Mouse (Mus musculus) forebrain, embryonic 11.5 days (tissue): ENCODE measurements around the gene Tenm4. TPM values are rescaled to one million over a fixed set of nuclear protein-coding genes. Genes with fewer than 3 reads are reported as not detected.
A peak's percentile ranks its signal among the peaks of the same experiment; 100 is the strongest.

Experiments used
- ATAC-seq: fragments of 200-750 bp; cut with Nextera tagmentation; replicated peaks from 2 replicates; pipeline ENCODE4 v1.8.0; 2017; ENCODE audit warnings: moderate TSS enrichment; ENCODE audit not compliant: low FRiP score
- DNase-seq: peaks from one replicate; pipeline ENCODE4 v3.0.0-alpha.2; 2017; ENCODE audit warnings: low spot score
- H3K27ac ChIP-seq: fragments of 300-500 bp; sonication (generic); 2 replicates; pipeline ENCODE4 v1.5.1; 2014; ENCODE audit warnings: low read depth, low read length
- H3K27me3 ChIP-seq: fragments of 300-500 bp; sonication (generic); 2 replicates; pipeline ENCODE4 v1.6.1; 2014; ENCODE audit warnings: mild to moderate bottlenecking, low read length, mixed read lengths; ENCODE audit not compliant: control insufficient read depth, insufficient read depth
- H3K36me3 ChIP-seq: fragments of 300-500 bp; sonication (generic); 2 replicates; pipeline ENCODE4 v1.6.1; 2014; ENCODE audit warnings: mild to moderate bottlenecking, low read length, moderate library complexity, mixed read lengths; ENCODE audit not compliant: control insufficient read depth, insufficient read depth
- H3K4me1 ChIP-seq: fragments of 300-500 bp; sonication (generic); replicated peaks from 2 replicates; pipeline ENCODE4 v1.6.1; 2014; ENCODE audit warnings: low read length, mixed read lengths; ENCODE audit not compliant: control insufficient read depth, insufficient read depth
- H3K4me2 ChIP-seq: fragments of 300-500 bp; sonication (generic); 2 replicates; pipeline ENCODE4 v1.6.1; 2014; ENCODE audit warnings: low read depth, mild to moderate bottlenecking, low read length, moderate library complexity, mixed read lengths; ENCODE audit not compliant: severe bottlenecking
- H3K4me3 ChIP-seq: fragments of 300-500 bp; sonication (generic); 2 replicates; pipeline ENCODE4 v1.5.1; 2014; ENCODE audit warnings: low read depth, low read length
- H3K9ac ChIP-seq: fragments of 300-500 bp; sonication (generic); 2 replicates; pipeline ENCODE4 v1.6.1; 2014; ENCODE audit warnings: low read length
- H3K9me3 ChIP-seq: fragments of 300-500 bp; sonication (generic); 2 replicates; pipeline ENCODE4 v1.6.1; 2016; ENCODE audit warnings: low read length, mixed read lengths; ENCODE audit not compliant: control insufficient read depth
- WGBS: fragments of 180-500 bp; shearing (Covaris S2); extraction: QIAGEN DNeasy Blood & Tissue Kit; methylation state at CpG from one replicate; pipeline ENCODE4 v1.1.7; 2014; 5-methylcytosine and 5-hydroxymethylcytosine counted together
- polyA plus RNA-seq: library from polyadenylated mRNA; unstranded; fragments of >200 nt; fragmentation: Nextera tagmentation; extraction: Ambion mirVana; gene quantifications from 2 replicates; pipeline ENCODE4 v1.2.1, GENCODE M21; 2014

Tenm4 gene
- polyA plus RNA-seq, 1 experiment from 2014 or later, result 47.9 TPM

GRCm38 (mm10) chr7:96834681-96835289 lies 663.7 kb downstream of the Tenm4 start:
- no peak overlapping the region for H3K4me3 ChIP-seq
- no peak for DNase-seq
- H3K27ac ChIP-seq, result no peak overlapping the region
- 0 out of 2 replicates have a peak, but pooled peaks cover 4% of the 10 kb centered on the region for H3K4me1 ChIP-seq
- ATAC-seq, result no peak; the same call in 1 of the 2 replicates
- H3K9ac ChIP-seq, result no peak overlapping the region
- no peaks in the 10 kb centered on the region for H3K27me3 ChIP-seq
- H3K36me3 ChIP-seq, result no peaks in the 10 kb centered on the region
- 89% methylated on average over 6 of the region's 6 CpGs for WGBS
- H3K9me3 ChIP-seq, result no peaks in the 10 kb centered on the region
- no peak overlapping the region for H3K4me2 ChIP-seq

DNA sequence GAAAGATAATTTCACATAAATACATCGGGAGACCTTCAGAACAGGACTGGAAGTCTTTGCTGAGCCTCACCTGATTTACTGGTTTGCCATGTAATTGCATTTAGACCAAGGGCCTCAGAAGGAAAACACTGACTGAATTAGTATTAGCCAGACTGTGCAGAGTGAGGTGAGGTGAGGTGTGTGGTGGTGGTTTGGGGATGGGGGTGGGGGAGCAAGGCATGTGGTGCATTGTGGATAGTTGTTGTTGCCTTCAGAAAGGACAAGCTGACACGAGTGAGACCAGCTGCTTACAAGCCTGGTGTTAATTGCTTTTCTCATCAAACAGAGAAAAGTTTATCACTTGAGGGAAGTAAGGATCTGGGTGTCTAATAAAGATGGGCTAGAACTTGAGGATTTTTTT lies 664.3 kb downstream of the Tenm4 start:
- DNase-seq (no peak), ATAC-seq (no peak)
- 75% methylated on average over 2 of the region's 2 CpGs for WGBS
- H3K36me3 ChIP-seq, result no peaks in the 10 kb centered on the region
- H3K4me3 ChIP-seq, result no peak overlapping the region
- no peak overlapping the region for H3K4me2 ChIP-seq
- H3K27me3 ChIP-seq, result no peaks in the 10 kb centered on the region
- no peaks in the 10 kb centered on the region for H3K9me3 ChIP-seq
- 0 out of 2 replicates have a peak, but pooled peaks cover 4% of the 10 kb centered on the region for H3K4me1 ChIP-seq
- H3K27ac ChIP-seq, result no peak overlapping the region
- H3K9ac ChIP-seq, result no peak overlapping the region

DNA sequence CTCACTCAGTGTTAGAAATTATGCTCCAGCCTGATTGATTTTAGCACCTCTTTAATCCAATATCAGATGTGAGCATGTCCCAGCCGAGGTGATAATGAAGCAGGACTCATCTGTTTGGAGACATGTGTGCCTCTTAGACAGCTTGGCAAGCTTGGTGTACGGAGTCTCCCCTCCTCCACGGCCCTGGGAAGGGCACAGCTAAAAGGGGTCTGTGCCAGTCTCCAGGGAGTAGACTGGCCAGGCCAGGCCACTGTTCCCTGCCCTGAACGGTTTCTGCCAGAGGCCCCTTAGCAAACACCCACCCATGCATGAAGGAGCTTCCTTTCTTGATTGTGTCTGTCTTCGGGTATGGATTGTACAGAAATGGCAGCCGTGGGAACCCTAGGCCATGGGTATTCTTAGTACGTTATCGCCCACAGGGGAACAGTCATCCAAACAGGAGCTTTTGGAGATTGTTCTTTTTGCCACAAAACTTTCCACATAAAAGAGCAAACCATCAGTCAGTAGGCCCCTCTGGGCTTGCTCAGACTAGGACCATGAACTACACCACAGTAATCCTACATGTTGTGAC lies 667.3 kb downstream of the Tenm4 start:
- WGBS, result 87% methylated on average over 8 of the region's 8 CpGs
- H3K36me3 ChIP-seq, result no peaks in the 10 kb centered on the region
- ATAC-seq (peak; percentile 65; the same call in 1 of the 2 replicates), DNase-seq (no peak)
- H3K4me1 ChIP-seq, result peaks cover 2% of the 10 kb centered on the region; the same call in 1 of the 2 replicates
- H3K4me2 ChIP-seq, result no peak overlapping the region
- no peaks in the 10 kb centered on the region for H3K9me3 ChIP-seq
- no peak overlapping the region for H3K9ac ChIP-seq
- H3K4me3 ChIP-seq, result no peak overlapping the region
- H3K27ac ChIP-seq, result no peak overlapping the region
- H3K27me3 ChIP-seq, result no peaks in the 10 kb centered on the region

- ATAC-seq, result no peak
- no peak overlapping the region for H3K27ac ChIP-seq
These were observed 667.9 kb downstream of the Tenm4 start for GRCm38 (mm10) chr7:96838926-96839325.

DNA sequence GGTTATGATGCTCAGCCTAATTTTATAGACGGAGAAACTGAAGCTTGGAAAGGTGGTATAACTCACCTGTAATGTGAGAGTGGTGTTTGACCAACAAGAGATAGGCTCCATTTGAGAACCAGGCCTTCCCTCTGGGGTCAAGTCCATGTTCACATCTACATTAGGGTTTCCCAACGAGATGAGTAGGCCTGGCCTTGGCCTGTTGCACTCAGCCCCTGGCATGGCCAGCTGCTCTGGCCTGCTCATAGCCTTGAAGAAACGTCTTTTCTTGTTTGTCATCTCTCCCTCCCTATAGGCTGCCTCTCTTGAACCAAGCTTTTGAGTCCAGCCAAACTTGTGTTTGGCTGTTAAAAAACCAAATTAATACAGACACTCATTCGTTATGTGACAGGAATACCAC lies 668.5 kb downstream of the Tenm4 start:
- WGBS, result 82% methylated on average over 4 of the region's 4 CpGs
- no peak for ATAC-seq
- no peaks in the 10 kb centered on the region for H3K27me3 ChIP-seq
- no peak overlapping the region for H3K4me3 ChIP-seq
- no peaks in the 10 kb centered on the region for H3K36me3 ChIP-seq
- no peak overlapping the region for H3K4me2 ChIP-seq
- DNase-seq, result no peak
- H3K4me1 ChIP-seq, result peaks cover 2% of the 10 kb centered on the region; the same call in 1 of the 2 replicates
- H3K9me3 ChIP-seq, result no peaks in the 10 kb centered on the region
- H3K9ac ChIP-seq, result no peak overlapping the region
- no peak overlapping the region for H3K27ac ChIP-seq

More at GRCm38 (mm10) chr7:96838926-96839325, 667.9 kb downstream of the Tenm4 start:
- WGBS, result 94% methylated on average over 4 of the region's 4 CpGs
- no peak for DNase-seq
- peaks cover 2% of the 10 kb centered on the region; the same call in 1 of the 2 replicates for H3K4me1 ChIP-seq
- no peaks in the 10 kb centered on the region for H3K36me3 ChIP-seq
- H3K4me2 ChIP-seq, result no peak overlapping the region
- H3K4me3 ChIP-seq, result no peak overlapping the region
- H3K9ac ChIP-seq, result no peak overlapping the region
- H3K9me3 ChIP-seq, result no peaks in the 10 kb centered on the region
- no peaks in the 10 kb centered on the region for H3K27me3 ChIP-seq

GRCm38 (mm10) chr7:96842477-96843255 lies 671.6 kb downstream of the Tenm4 start:
- Histone ChIP-seq H3K4me2 (no peak overlapping the region), H3K9me3 (no peaks in the 10 kb centered on the region), H3K27me3 (no peaks in the 10 kb centered on the region), H3K36me3 (no peaks in the 10 kb centered on the region), H3K4me3 (no peak overlapping the region), H3K27ac (no peak overlapping the region), H3K4me1 (peaks cover 2% of the 10 kb centered on the region; the same call in 1 of the 2 replicates), H3K9ac (no peak overlapping the region)
- no peak for ATAC-seq
- WGBS, result 64% methylated on average over 12 of the region's 12 CpGs
- DNase-seq, result no peak

DNA sequence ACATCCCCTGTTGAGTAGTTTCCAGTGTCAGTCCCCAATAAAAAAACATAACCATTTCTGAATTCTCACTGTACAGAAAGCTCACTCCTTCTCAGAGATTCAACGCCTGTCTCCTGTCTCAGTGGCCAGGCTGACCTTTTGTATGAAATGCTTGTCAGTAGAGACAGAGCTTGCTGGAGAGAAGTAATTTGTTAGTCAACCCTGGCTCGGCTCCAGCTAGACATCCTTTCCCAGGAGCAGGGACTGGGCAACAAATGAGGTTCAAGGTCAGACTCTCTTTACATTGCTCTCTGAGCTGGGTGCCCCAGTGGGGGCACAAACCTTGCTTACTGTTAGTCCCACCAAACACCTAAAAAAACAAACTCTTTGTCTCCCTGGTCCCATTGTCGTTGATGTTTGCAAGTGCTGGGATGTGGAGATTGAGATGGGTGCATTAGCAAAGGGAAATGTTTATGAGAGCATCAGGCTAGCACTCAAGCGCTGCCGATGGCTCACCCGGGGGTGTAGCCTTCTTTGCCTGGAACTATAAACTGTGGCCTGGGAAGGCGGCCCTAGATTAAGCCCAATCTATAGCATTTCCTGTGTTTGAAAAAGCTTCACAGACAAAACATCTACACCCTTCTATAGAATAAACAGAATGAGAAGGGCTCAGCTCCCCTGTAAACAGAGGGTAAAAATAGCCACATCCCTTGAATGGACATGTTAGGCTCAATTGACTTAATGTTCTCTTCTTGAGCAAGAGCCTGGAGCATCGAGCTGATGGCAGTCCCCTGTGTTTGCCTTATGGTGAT lies 673.3 kb downstream of the Tenm4 start:
- no peak for DNase-seq
- Histone ChIP-seq H3K4me3 (no peak overlapping the region), H3K9me3 (no peaks in the 10 kb centered on the region), H3K4me2 (no peak overlapping the region), H3K36me3 (no peaks in the 10 kb centered on the region), H3K9ac (no peak overlapping the region), H3K27me3 (no peaks in the 10 kb centered on the region), H3K4me1 (peaks cover 2% of the 10 kb centered on the region; the same call in 1 of the 2 replicates), H3K27ac (no peak overlapping the region)
- no peak for ATAC-seq
- 85% methylated on average over 8 of the region's 8 CpGs for WGBS

GRCm38 (mm10) chr7:96852781-96853180 lies 681.7 kb downstream of the Tenm4 start:
- Histone ChIP-seq H3K9ac (no peak overlapping the region), H3K9me3 (no peaks in the 10 kb centered on the region), H3K27ac (no peak overlapping the region), H3K27me3 (no peaks in the 10 kb centered on the region), H3K4me2 (no peak overlapping the region), H3K36me3 (no peaks in the 10 kb centered on the region), H3K4me3 (no peak overlapping the region), H3K4me1 (no peaks in the 10 kb centered on the region)
- no peak for ATAC-seq
- DNase-seq, result no peak
- WGBS, result 85% methylated on average over 2 of the region's 2 CpGs
